Mouse (Mus musculus): ENCODE measurements around the gene Spock3. TPM values are rescaled to one million over a fixed set of nuclear protein-coding genes. Genes with fewer than 3 reads are reported as not detected.
"Not testable (repeated sequence)": the region's sequence is repeated elsewhere in the genome, so short reads cannot be mapped to it uniquely, and the experiment has no call there.

The Spock3 gene
- polyA plus RNA-seq, 1 experiment from 2014 or later, result 4.5 TPM

- H3K4me3 ChIP-seq (ENCODE audit: low read depth, low read length), result no peak overlapping the region
- no peak for TF ChIP-seq CTCF (IDR thresholded peaks at IDR 0.05; ENCODE audit: low read depth)
- TF ChIP-seq EP300 (optimal IDR thresholded peaks at IDR 0.05), result no peak
- no peak overlapping the region for H3K4me2 ChIP-seq (replicated peaks; ENCODE audit: low read depth)
- no peaks in the 10 kb centered on the region for H3K27me3 ChIP-seq (ENCODE audit: control insufficient read depth, insufficient read depth, low read length)
- H3K27ac ChIP-seq (replicated peaks), result no peak overlapping the region
- H3K36me3 ChIP-seq (ENCODE audit: control insufficient read depth, insufficient read depth, low read length), result no peaks in the 10 kb centered on the region
- no peaks in the 10 kb centered on the region for H3K4me1 ChIP-seq (replicated peaks; ENCODE audit: control insufficient read depth, insufficient read depth)
- no peak for ATAC-seq (ENCODE audit: low FRiP score, low TSS enrichment)
- H3K9ac ChIP-seq (ENCODE audit: low read length), result no peak overlapping the region
- H3K9me3 ChIP-seq (ENCODE audit: control insufficient read depth, low read length), result no peaks in the 10 kb centered on the region
- DNase-seq (ENCODE audit: low spot score), result no peak
- WGBS, result 74% methylated on average over 3 of the region's 3 CpGs
Measured at GRCm38 (mm10) chr8:63088984-63089383, 138.2 kb downstream of the Spock3 start.

DNA sequence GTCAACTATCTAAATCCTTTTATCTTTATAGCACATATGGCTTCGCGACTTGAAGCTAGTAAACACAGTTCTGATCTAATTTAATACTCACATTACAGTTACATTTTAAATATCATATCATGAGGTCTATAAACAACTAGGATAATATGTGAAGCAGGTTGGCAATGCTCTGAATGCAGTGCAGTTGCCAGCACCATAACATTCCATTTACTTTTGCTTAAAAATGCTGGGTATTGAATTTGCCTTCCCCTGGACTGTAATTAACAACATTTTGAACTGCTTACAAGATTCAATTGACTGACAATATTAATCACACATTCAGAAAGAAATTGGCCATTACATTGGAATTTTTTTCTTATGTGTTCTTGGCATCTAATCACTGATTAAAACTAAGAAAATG, 147.4 kb downstream of the Spock3 start:
- Histone ChIP-seq H3K4me1 (replicated peaks; ENCODE audit: control insufficient read depth, insufficient read depth) (no peaks in the 10 kb centered on the region), H3K9ac (ENCODE audit: low read length) (no peak overlapping the region), H3K27me3 (ENCODE audit: control insufficient read depth, insufficient read depth, low read length) (no peaks in the 10 kb centered on the region), H3K4me2 (replicated peaks; ENCODE audit: low read depth) (no peak overlapping the region), H3K36me3 (ENCODE audit: control insufficient read depth, insufficient read depth, low read length) (no peaks in the 10 kb centered on the region), H3K4me3 (ENCODE audit: low read depth, low read length) (no peak overlapping the region), H3K27ac (replicated peaks) (no peak overlapping the region), H3K9me3 (ENCODE audit: control insufficient read depth, low read length) (no peaks in the 10 kb centered on the region)
- ATAC-seq (ENCODE audit: low FRiP score, low TSS enrichment) (no peak), DNase-seq (ENCODE audit: low spot score) (no peak)
- TF ChIP-seq CTCF (IDR thresholded peaks at IDR 0.05; ENCODE audit: low read depth) (no peak), EP300 (optimal IDR thresholded peaks at IDR 0.05) (no peak)
- 76% methylated on average over 2 of the region's 2 CpGs for WGBS

DNA sequence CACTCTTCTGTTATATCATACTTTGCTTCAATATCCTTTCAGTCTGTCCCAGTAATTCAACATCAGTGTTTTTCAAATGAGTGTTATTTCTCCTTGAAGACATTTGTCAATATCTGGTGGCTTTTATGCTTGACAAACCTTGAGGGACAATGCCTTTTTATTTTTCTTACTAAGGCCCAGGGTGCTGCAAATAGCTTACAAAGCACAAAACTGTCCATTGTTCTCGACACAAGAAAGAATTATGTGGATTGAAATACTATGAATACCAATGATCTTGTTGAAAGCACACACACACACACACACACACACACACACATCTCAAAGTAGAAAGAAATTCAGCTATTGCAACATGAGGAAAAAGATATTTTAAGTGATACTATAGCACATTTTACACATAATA, 159.0 kb downstream of the Spock3 start:
- no peaks in the 10 kb centered on the region for H3K27me3 ChIP-seq (ENCODE audit: control insufficient read depth, insufficient read depth, low read length)
- no peak overlapping the region for H3K27ac ChIP-seq (replicated peaks)
- ATAC-seq (ENCODE audit: low FRiP score, low TSS enrichment) (no peak), DNase-seq (ENCODE audit: low spot score) (no peak)
- H3K9ac ChIP-seq (ENCODE audit: low read length), result no peak overlapping the region
- H3K4me1 ChIP-seq (replicated peaks; ENCODE audit: control insufficient read depth, insufficient read depth), result no peaks in the 10 kb centered on the region
- WGBS, result 49% methylated on average over 1 of the region's 1 CpGs
- H3K4me3 ChIP-seq (ENCODE audit: low read depth, low read length), result no peak overlapping the region
- H3K9me3 ChIP-seq (ENCODE audit: control insufficient read depth, low read length), result no peaks in the 10 kb centered on the region
- TF ChIP-seq EP300 (optimal IDR thresholded peaks at IDR 0.05) (no peak), CTCF (IDR thresholded peaks at IDR 0.05; ENCODE audit: low read depth) (no peak)
- H3K36me3 ChIP-seq (ENCODE audit: control insufficient read depth, insufficient read depth, low read length), result no peaks in the 10 kb centered on the region
- H3K4me2 ChIP-seq (replicated peaks; ENCODE audit: low read depth), result no peak overlapping the region

DNA sequence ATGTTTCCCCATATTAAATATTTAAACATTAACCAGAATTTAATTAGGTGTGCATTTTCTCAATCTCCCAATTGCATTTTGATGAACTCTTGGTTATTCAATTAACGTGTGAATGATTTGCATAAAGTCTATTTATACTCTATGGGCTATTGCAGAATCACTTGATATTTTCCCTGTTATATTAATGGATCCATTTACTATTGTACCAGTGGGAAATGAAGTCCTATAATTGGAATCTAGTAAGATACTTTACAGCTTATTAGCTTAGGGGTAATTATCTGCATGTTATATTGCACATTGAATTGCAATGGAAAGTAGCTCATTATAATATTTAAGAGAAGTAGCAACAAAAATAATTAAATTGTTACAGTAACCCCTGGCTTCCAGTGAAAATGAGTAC, 162.1 kb downstream of the Spock3 start:
- no peak overlapping the region for H3K4me3 ChIP-seq (ENCODE audit: low read depth, low read length)
- no peaks in the 10 kb centered on the region for H3K4me1 ChIP-seq (replicated peaks; ENCODE audit: control insufficient read depth, insufficient read depth)
- H3K36me3 ChIP-seq (ENCODE audit: control insufficient read depth, insufficient read depth, low read length), result no peaks in the 10 kb centered on the region
- H3K4me2 ChIP-seq (replicated peaks; ENCODE audit: low read depth), result no peak overlapping the region
- H3K27ac ChIP-seq (replicated peaks), result no peak overlapping the region
- H3K9ac ChIP-seq (ENCODE audit: low read length), result no peak overlapping the region
- H3K9me3 ChIP-seq (ENCODE audit: control insufficient read depth, low read length), result no peaks in the 10 kb centered on the region
- WGBS, result 75% methylated on average over 1 of the region's 1 CpGs
- no peak for DNase-seq (ENCODE audit: low spot score)
- no peaks in the 10 kb centered on the region for H3K27me3 ChIP-seq (ENCODE audit: control insufficient read depth, insufficient read depth, low read length)
- TF ChIP-seq CTCF (IDR thresholded peaks at IDR 0.05; ENCODE audit: low read depth), result no peak
- no peak for TF ChIP-seq EP300 (optimal IDR thresholded peaks at IDR 0.05)
- ATAC-seq (ENCODE audit: low FRiP score, low TSS enrichment), result no peak

DNA sequence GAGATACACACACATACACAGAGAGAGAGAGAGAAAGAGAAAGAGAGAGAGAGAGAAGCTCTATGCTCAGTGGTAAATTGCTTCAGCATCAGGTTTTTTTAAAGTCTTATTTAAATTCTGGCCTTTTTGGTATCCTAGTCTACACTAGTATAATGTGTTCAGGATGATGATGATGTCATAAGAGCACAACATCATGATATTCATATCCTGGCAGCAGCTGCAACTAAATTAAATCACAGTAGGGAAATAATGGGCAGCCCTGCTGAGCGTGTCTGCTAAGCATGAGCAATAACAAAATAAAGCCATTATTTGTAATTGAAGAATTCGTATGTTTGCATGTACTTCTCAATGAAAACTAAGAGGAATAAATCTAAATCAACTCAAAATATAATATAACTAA, 169.7 kb downstream of the Spock3 start:
- TF ChIP-seq EP300 (optimal IDR thresholded peaks at IDR 0.05), result no peak
- no peak for TF ChIP-seq CTCF (IDR thresholded peaks at IDR 0.05; ENCODE audit: low read depth)
- Histone ChIP-seq H3K9ac (ENCODE audit: low read length) (no peak overlapping the region), H3K36me3 (ENCODE audit: control insufficient read depth, insufficient read depth, low read length) (no peaks in the 10 kb centered on the region), H3K27me3 (ENCODE audit: control insufficient read depth, insufficient read depth, low read length) (no peaks in the 10 kb centered on the region), H3K4me1 (replicated peaks; ENCODE audit: control insufficient read depth, insufficient read depth) (no peaks in the 10 kb centered on the region), H3K9me3 (ENCODE audit: control insufficient read depth, low read length) (no peaks in the 10 kb centered on the region), H3K4me3 (ENCODE audit: low read depth, low read length) (no peak overlapping the region), H3K4me2 (replicated peaks; ENCODE audit: low read depth) (no peak overlapping the region), H3K27ac (replicated peaks) (no peak overlapping the region)
- 59% methylated on average over 2 of the region's 2 CpGs for WGBS
- no peak for ATAC-seq (ENCODE audit: low FRiP score, low TSS enrichment)
- no peak for DNase-seq (ENCODE audit: low spot score)

DNA sequence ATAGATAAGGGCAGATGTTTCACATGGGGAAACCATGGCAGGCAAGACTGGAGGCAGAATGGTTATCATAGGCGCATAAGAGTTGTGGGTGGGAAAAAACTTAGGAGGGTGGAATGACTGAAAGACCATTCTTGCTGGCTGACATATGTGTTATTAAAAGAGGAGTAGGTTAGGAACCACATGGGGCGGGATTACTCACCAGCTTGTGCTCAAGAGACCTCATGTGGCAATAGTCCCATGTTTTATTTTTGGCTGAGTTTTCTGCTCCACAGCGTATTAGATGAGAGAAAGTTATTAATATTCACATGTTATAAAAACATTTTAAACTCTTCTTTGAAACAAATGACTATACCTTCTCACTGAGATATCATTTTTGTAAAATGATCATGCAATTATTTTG, 184.6 kb downstream of the Spock3 start:
- no peak for ATAC-seq (ENCODE audit: low FRiP score, low TSS enrichment)
- H3K9me3 ChIP-seq (ENCODE audit: control insufficient read depth, low read length), result no peaks in the 10 kb centered on the region
- H3K27ac ChIP-seq (replicated peaks), result no peak overlapping the region
- H3K9ac ChIP-seq (ENCODE audit: low read length), result no peak overlapping the region
- no peaks in the 10 kb centered on the region for H3K27me3 ChIP-seq (ENCODE audit: control insufficient read depth, insufficient read depth, low read length)
- no peaks in the 10 kb centered on the region for H3K4me1 ChIP-seq (replicated peaks; ENCODE audit: control insufficient read depth, insufficient read depth)
- no peaks in the 10 kb centered on the region for H3K36me3 ChIP-seq (ENCODE audit: control insufficient read depth, insufficient read depth, low read length)
- TF ChIP-seq CTCF (IDR thresholded peaks at IDR 0.05; ENCODE audit: low read depth), result no peak
- TF ChIP-seq EP300 (optimal IDR thresholded peaks at IDR 0.05), result no peak
- no peak for DNase-seq (ENCODE audit: low spot score)
- no peak overlapping the region for H3K4me2 ChIP-seq (replicated peaks; ENCODE audit: low read depth)
- H3K4me3 ChIP-seq (ENCODE audit: low read depth, low read length), result no peak overlapping the region
- 70% methylated on average over 3 of the region's 3 CpGs for WGBS

DNA sequence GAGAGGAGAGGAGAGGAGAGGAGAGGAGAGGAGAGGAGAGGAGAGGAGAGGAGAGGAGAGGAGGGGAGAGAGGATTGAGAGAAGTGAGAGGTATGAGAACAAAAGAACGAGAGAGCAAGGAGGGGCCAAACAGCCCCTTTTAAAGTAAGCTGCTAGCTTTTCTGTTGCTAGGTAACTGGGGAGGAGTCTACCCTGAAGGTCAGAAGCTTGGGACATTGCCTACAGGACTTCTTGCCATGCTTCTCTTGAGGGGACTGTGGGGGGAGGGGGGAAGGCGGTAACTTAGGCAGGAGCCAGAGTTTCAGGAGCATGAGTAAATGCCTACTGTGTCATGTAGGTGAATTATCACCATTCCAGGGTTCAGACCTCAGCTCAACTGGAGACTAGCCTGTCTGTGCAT, 213.1 kb downstream of the Spock3 start:
- ATAC-seq (ENCODE audit: low FRiP score, low TSS enrichment); H3K27me3 ChIP-seq (ENCODE audit: control insufficient read depth, insufficient read depth, low read length); DNase-seq (ENCODE audit: low spot score); H3K27ac ChIP-seq (replicated peaks); H3K4me1 ChIP-seq (replicated peaks; ENCODE audit: control insufficient read depth, insufficient read depth); H3K4me2 ChIP-seq (replicated peaks; ENCODE audit: low read depth); H3K36me3 ChIP-seq (ENCODE audit: control insufficient read depth, insufficient read depth, low read length); H3K9me3 ChIP-seq (ENCODE audit: control insufficient read depth, low read length); H3K9ac ChIP-seq (ENCODE audit: low read length); H3K4me3 ChIP-seq (ENCODE audit: low read depth, low read length): not testable (repeated sequence)
- 61% methylated on average over 2 of the region's 2 CpGs for WGBS

Data from stomach, postnatal 0 days (tissue).